Mouse (Mus musculus) spleen, embryonic (tissue): ENCODE results near the gene Nfkbil1.

Experiments
- CTCF ChIA-PET: fragments of 350-600 bp; sonication (Branson Sonifier 250); formaldehyde crosslinking; loops from one replicate; lab custom pipeline; 2022; lab: Charles Lee

Nfkbil1 gene

GRCm38 (mm10) chr17:35213071-35213470, 22.5 kb downstream of the Nfkbil1 start:
- CTCF ChIA-PET, result interaction anchor here (1.2 to 1.9 kb wide), 2 partner anchors 12 to 53 kb away, joined by 3 to 4 read pairs; partner anchors contain the start of gene Tnf

DNA sequence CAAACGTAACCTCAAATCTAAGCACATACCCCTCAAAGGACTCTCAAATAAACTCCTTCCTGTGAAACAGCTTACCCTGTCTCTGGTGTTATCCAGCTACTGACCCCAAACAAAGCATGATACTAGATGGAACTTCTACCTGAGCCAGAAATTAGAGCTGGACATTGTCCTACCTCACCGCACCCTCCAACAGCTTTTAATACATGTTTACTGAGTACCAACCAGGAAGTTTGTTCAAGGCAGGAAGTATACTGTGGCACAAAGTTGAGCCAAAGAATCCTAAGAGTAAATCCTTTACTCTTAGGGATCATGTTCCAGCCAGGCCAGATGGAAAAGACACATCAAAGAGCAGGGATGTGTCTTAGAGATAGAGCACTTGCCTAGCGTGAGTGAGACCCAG, 25.0 kb downstream of the Nfkbil1 start:
- CTCF ChIA-PET, result interaction anchor here (0.7 to 1.1 kb wide), 2 partner anchors 11 to 31 kb away, joined by 3 read pairs; partner anchors contain the start of gene Ddx39b

- CTCF ChIA-PET, result interaction anchor here (0.7 to 1.3 kb wide), 3 partner anchors 10 to 31 kb away, joined by 3 to 5 read pairs (median 3); partner anchors contain the start of gene Ddx39b
Observed at GRCm38 (mm10) chr17:35209785-35210535, 25.6 kb downstream of the Nfkbil1 start.

DNA sequence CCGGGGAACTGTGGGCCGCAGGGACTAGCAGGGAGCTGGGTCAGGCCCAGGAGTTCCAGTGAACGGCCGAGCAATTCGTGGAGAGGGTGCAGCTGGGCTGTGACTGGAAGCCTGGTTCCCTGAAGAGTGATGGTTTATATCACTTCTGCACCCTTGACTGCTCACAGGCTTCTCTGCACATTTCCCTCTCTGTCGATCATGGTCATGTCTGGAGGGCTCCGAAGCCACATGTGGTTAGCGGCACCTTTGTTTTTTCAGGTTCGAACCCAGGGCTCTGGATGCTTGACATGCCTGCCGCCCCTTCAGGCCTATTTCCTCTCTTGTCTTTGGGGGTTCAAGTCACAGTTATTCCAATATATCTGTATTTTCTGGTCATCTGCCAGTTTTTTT, 30.2 kb downstream of the Nfkbil1 start:
- CTCF ChIA-PET, result interaction anchor here (0.5 to 1.4 kb wide), 5 partner anchors 9 to 1290 kb away, joined by 3 to 10 read pairs (median 5); no protein-coding TSS in a partner anchor

GRCm38 (mm10) chr17:35204494-35205379, 30.9 kb downstream of the Nfkbil1 start, which contains the start of gene Lta:
Gene Lta, minus strand, starts transcription at chr17:35205351.
- CTCF ChIA-PET, result interaction anchor here (0.6 kb wide), 2 partner anchors 12 to 39 kb away, joined by 3 read pairs; no protein-coding TSS in a partner anchor

DNA sequence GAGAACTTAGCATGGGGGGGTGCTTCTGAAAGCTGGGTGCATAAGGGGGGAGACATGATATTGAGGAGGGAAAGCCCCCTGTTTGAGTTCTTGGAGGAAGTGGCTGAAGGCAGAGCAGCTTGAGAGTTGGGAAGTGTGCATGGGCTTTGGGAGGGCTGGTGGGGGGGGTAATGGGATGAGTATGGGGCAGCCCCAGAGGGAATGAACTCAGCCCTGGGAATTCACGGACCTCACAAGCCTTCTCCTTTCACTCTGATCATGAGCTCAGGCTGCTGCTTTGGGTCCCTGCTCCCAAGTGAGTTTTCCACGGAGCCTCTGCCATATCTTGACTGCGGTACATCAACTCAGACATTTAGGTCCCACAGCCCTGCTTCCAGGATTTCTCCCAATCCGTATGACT, 33.1 kb downstream of the Nfkbil1 start:
- CTCF ChIA-PET, result interaction anchor here (0.5 to 1.0 kb wide), 3 partner anchors 34 to 582 kb away, joined by 4 to 6 read pairs (median 5); no protein-coding TSS in a partner anchor

GRCm38 (mm10) chr17:35201787-35202186, 33.8 kb downstream of the Nfkbil1 start, which contains the start of gene Tnf:
Gene Tnf, minus strand, starts transcription at chr17:35202007.
- CTCF ChIA-PET, result interaction anchor here (0.6 to 2.2 kb wide), 5 partner anchors 11 to 720 kb away, joined by 3 to 9 read pairs (median 5); partner anchors contain the start of gene Gm16181

GRCm38 (mm10) chr17:35201128-35201527, 34.5 kb downstream of the Nfkbil1 start:
- CTCF ChIA-PET, result interaction anchor here (0.6 to 2.2 kb wide), 6 partner anchors 12 to 100 kb away, joined by 3 to 9 read pairs (median 4); partner anchors contain the start of gene Gm16181

GRCm38 (mm10) chr17:35200398-35200797, 35.2 kb downstream of the Nfkbil1 start:
- CTCF ChIA-PET, result interaction anchor here (0.6 to 2.2 kb wide), 6 partner anchors 9 to 86 kb away, joined by 3 to 9 read pairs (median 4); partner anchors contain the start of gene Gm16181

DNA sequence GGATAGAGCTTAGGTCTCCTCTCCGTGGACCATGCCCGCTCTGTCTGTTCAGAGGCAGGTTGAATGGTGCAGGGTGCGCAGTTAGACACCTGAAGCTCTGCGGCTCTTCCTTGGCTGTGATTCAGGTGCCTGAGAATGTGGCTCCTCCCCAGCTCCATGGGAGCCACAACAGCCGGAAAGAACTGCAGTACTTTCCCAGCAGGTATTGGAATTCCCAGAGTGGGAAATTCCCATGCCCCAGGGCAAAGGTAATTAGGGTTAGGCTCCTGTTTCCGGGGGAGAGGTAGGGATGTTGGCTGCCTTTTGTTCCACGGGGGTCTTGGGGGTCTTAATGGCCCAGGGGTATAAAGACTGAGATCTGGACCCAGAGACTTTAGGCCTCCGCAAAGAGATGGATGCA, 36.6 kb downstream of the Nfkbil1 start:
- CTCF ChIA-PET, result no interaction called here

DNA sequence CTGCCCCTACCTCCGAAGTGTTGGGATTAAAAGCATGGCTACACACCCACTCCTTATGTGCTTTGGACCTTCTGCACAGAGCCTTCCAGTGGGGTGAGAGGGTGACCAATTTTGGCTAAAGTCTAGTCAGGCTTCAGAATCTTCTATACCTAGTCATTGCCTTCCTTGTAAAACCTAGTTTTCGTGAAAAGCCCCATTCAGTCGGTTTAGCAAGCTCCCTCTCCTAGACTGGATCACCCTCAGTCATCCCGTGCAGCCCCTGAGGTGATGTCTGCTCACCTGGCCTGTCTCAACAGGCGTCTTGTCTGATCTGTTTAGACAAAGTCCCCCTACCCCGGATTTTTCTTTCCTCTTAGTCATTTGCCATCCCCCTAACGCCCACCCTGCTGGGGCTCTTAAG, 37.6 kb downstream of the Nfkbil1 start:
- CTCF ChIA-PET, result interaction anchor here (0.6 to 0.9 kb wide), 2 partner anchors 13 to 1261 kb away, joined by 4 to 26 read pairs; no protein-coding TSS in a partner anchor

- CTCF ChIA-PET, result interaction anchor here (0.5 to 1.4 kb wide), 5 partner anchors 9 to 35 kb away, joined by 3 to 10 read pairs (median 5); no protein-coding TSS in a partner anchor
Observed at GRCm38 (mm10) chr17:35197126-35197525, 38.5 kb downstream of the Nfkbil1 start.

GRCm38 (mm10) chr17:35196321-35196641, 39.3 kb downstream of the Nfkbil1 start:
- CTCF ChIA-PET, result interaction anchor here (0.9 to 1.5 kb wide), 7 partner anchors 10 to 36 kb away, joined by 3 to 21 read pairs (median 5); no protein-coding TSS in a partner anchor

GRCm38 (mm10) chr17:35195631-35196320, 39.8 kb downstream of the Nfkbil1 start:
- CTCF ChIA-PET, result interaction anchor here (0.9 to 1.6 kb wide), 7 partner anchors 12 to 37 kb away, joined by 3 to 21 read pairs (median 5); no protein-coding TSS in a partner anchor

DNA sequence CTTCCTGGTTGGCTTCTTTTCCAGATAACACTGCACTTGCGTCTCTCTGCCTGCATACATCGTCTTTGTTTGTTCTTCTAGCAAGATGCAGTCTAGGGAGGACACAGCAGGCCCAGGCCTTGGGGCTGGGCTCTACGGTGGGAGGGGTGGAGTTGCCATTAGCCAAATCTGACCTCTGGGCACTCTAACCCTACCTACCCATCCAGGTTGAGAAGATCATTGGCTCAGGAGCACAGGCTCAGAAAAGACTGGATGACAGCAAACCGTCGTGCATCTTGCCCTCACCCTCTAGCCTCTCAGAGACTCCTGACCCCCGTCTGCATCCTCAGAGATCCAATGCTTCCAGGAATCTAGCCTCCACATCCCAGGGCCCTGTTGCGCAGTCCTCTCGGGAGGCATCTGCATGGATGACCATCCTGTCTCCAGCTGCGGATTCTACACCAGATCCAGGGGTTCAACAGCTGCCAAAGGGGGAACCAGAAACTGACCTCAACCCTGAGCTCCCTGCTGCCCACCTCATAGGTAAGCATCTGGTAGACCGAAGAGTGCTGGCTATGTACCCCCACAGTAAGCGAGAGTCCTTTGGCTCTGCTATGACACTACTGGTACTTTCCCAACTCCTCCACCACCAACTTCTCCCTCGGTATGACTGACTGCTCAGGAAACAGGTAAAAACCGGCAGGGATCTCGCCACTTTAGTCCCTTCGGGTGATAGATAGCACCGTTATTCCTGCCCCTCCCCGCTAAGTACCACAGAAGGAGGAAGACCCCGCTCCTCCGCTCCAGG, 40.6 kb downstream of the Nfkbil1 start:
- CTCF ChIA-PET, result interaction anchor here (0.9 to 1.6 kb wide), 9 partner anchors 13 to 37 kb away, joined by 3 to 21 read pairs (median 3); no protein-coding TSS in a partner anchor

DNA sequence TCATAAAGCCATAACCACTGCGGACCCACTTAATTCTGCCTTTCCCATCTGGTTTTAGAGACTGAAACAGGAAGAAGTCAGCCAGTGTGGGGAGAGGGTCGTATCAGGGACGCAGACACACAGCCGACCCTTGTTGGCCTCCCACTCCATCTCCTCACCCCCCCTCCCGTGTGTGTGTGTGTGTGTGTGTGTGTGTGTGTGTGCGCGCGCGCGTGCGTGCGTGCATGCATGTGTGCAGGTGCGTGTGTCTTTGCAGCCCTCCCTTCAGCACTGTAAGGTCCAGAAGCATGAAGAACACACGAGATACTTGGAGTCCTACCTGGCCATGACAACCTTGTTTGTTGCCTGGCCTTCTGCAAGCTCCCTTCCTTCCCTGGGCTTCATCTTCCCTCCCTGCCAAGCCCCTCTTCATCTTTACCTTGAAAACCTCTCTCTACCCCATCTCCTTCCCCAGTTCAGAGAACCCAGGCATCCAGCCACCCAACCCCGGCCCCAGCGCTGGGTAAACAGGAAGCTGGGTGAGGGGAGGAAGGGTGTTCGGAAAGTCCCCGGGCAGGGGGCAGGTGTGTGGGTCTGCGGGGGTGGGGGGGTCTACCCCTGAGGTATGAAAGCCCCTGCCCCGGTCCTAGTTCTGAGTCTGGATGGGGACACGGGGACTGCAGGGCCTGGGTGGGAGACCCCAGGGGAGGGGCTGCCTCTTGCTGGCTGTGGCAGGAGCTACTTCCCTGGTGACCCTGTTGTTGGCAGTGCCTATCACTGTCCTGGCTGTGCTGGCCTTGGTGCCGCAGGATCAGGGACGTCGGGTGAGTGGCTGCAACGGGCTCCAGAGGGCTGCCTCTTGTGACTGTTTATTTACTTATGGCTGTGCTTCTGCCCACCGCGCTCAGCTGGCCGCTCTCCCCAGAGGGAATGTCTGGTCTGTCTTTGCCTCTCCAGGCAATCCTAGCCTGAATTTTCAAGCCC, 41.4 kb downstream of the Nfkbil1 start, which contains the start of gene Ltb:
Gene Ltb (plus strand): TSS at position 559 of the 963 bp plus-strand sequence.
- CTCF ChIA-PET, result interaction anchor here (0.6 to 1.6 kb wide), 7 partner anchors 10 to 230 kb away, joined by 3 to 8 read pairs (median 3); no protein-coding TSS in a partner anchor

- CTCF ChIA-PET, result interaction anchor here (0.6 to 1.5 kb wide), 5 partner anchors 9 to 134 kb away, joined by 3 to 4 read pairs (median 3); partner anchors contain the start of gene Lta
Observed at GRCm38 (mm10) chr17:35192924-35193323, 42.7 kb downstream of the Nfkbil1 start.

- CTCF ChIA-PET, result interaction anchor here (1.0 to 1.6 kb wide), 2 partner anchors 16 to 41 kb away, joined by 3 to 5 read pairs; no protein-coding TSS in a partner anchor
Observed at GRCm38 (mm10) chr17:35191723-35192122, 43.9 kb downstream of the Nfkbil1 start.
